Mouse (Mus musculus) forebrain, embryonic 11.5 days (tissue): Measurements from ENCODE around the gene Nubp1. TPM values are rescaled to one million over a fixed set of nuclear protein-coding genes. Genes with fewer than 3 reads are reported as not detected.
A peak's percentile ranks its signal among the peaks of the same experiment; 100 is the strongest.

Experiments used
- ATAC-seq: fragments of 200-750 bp; cut with Nextera tagmentation; replicated peaks from 2 replicates; pipeline ENCODE4 v1.8.0; 2017; ENCODE audit warnings: moderate TSS enrichment; ENCODE audit not compliant: low FRiP score
- DNase-seq: peaks from one replicate; pipeline ENCODE4 v3.0.0-alpha.2; 2017; ENCODE audit warnings: low spot score
- H3K27ac ChIP-seq: fragments of 300-500 bp; sonication (generic); 2 replicates; pipeline ENCODE4 v1.5.1; 2014; ENCODE audit warnings: low read depth, low read length
- H3K27me3 ChIP-seq: fragments of 300-500 bp; sonication (generic); 2 replicates; pipeline ENCODE4 v1.6.1; 2014; ENCODE audit warnings: mild to moderate bottlenecking, low read length, mixed read lengths; ENCODE audit not compliant: control insufficient read depth, insufficient read depth
- H3K36me3 ChIP-seq: fragments of 300-500 bp; sonication (generic); 2 replicates; pipeline ENCODE4 v1.6.1; 2014; ENCODE audit warnings: mild to moderate bottlenecking, low read length, moderate library complexity, mixed read lengths; ENCODE audit not compliant: control insufficient read depth, insufficient read depth
- H3K4me1 ChIP-seq: fragments of 300-500 bp; sonication (generic); replicated peaks from 2 replicates; pipeline ENCODE4 v1.6.1; 2014; ENCODE audit warnings: low read length, mixed read lengths; ENCODE audit not compliant: control insufficient read depth, insufficient read depth
- H3K4me2 ChIP-seq: fragments of 300-500 bp; sonication (generic); 2 replicates; pipeline ENCODE4 v1.6.1; 2014; ENCODE audit warnings: low read depth, mild to moderate bottlenecking, low read length, moderate library complexity, mixed read lengths; ENCODE audit not compliant: severe bottlenecking
- H3K4me3 ChIP-seq: fragments of 300-500 bp; sonication (generic); 2 replicates; pipeline ENCODE4 v1.5.1; 2014; ENCODE audit warnings: low read depth, low read length
- H3K9ac ChIP-seq: fragments of 300-500 bp; sonication (generic); 2 replicates; pipeline ENCODE4 v1.6.1; 2014; ENCODE audit warnings: low read length
- H3K9me3 ChIP-seq: fragments of 300-500 bp; sonication (generic); 2 replicates; pipeline ENCODE4 v1.6.1; 2016; ENCODE audit warnings: low read length, mixed read lengths; ENCODE audit not compliant: control insufficient read depth
- WGBS: fragments of 180-500 bp; shearing (Covaris S2); extraction: QIAGEN DNeasy Blood & Tissue Kit; methylation state at CpG from one replicate; pipeline ENCODE4 v1.1.7; 2014; 5-methylcytosine and 5-hydroxymethylcytosine counted together
- polyA plus RNA-seq: library from polyadenylated mRNA; unstranded; fragments of >200 nt; fragmentation: Nextera tagmentation; extraction: Ambion mirVana; gene quantifications from 2 replicates; pipeline ENCODE4 v1.2.1, GENCODE M21; 2014

The Nubp1 gene
- polyA plus RNA-seq, result 69.1 and 71.3 TPM in 2 replicates

- peak within 1 kb of the TSS; percentile 90 for H3K27ac ChIP-seq
- no peaks in the 10 kb centered on the region for H3K27me3 ChIP-seq
- ATAC-seq (peak; percentile 97), DNase-seq (peak; percentile 98)
- peaks cover 6% of the 10 kb centered on the region; the same call in 1 of the 2 replicates for H3K4me1 ChIP-seq
- H3K9me3 ChIP-seq, result no peaks in the 10 kb centered on the region
- peak within 1 kb of the TSS; percentile 69 for H3K4me3 ChIP-seq
- H3K9ac ChIP-seq, result peak within 1 kb of the TSS; percentile 87
- peaks cover 5% of the 10 kb centered on the region; the same call in 1 of the 2 replicates for H3K36me3 ChIP-seq
- 3% methylated on average over 56 of the region's 56 CpGs for WGBS
- H3K4me2 ChIP-seq, result peak within 1 kb of the TSS; percentile 65
These were observed at the start of gene Nubp1 for GRCm38 (mm10) chr16:10411764-10412746. Gene Nubp1 (plus strand): TSS chr16:10411948.

- Histone ChIP-seq H3K27ac (no peak overlapping the region), H3K9me3 (no peaks in the 10 kb centered on the region), H3K4me3 (no peak overlapping the region), H3K4me1 (no peaks in the 10 kb centered on the region), H3K9ac (no peak overlapping the region), H3K4me2 (no peak overlapping the region), H3K27me3 (no peaks in the 10 kb centered on the region), H3K36me3 (no peaks in the 10 kb centered on the region)
- no peak for DNase-seq
- 75% methylated on average over 1 of the region's 1 CpGs for WGBS
- no peak for ATAC-seq
These were observed 48.7 kb upstream of the Nubp1 start for GRCm38 (mm10) chr16:10363061-10363460.

- no peaks in the 10 kb centered on the region for H3K9me3 ChIP-seq
- WGBS, result 88% methylated on average over 4 of the region's 4 CpGs
- H3K4me3 ChIP-seq, result no peak overlapping the region
- no peaks in the 10 kb centered on the region for H3K4me1 ChIP-seq
- ATAC-seq, result no peak
- H3K27ac ChIP-seq, result no peak overlapping the region
- H3K4me2 ChIP-seq, result no peak overlapping the region
- H3K36me3 ChIP-seq, result no peaks in the 10 kb centered on the region
- H3K27me3 ChIP-seq, result no peaks in the 10 kb centered on the region
- DNase-seq, result no peak
- no peak overlapping the region for H3K9ac ChIP-seq
These were observed 46.0 kb upstream of the Nubp1 start for GRCm38 (mm10) chr16:10365796-10366195.

GRCm38 (mm10) chr16:10366240-10367217 is 45.2 kb upstream of the Nubp1 start:
- Histone ChIP-seq H3K4me2 (no peak overlapping the region), H3K36me3 (no peaks in the 10 kb centered on the region), H3K9me3 (no peaks in the 10 kb centered on the region), H3K4me3 (no peak overlapping the region), H3K27me3 (no peaks in the 10 kb centered on the region), H3K9ac (no peak overlapping the region), H3K4me1 (no peaks in the 10 kb centered on the region), H3K27ac (no peak overlapping the region)
- DNase-seq (no peak), ATAC-seq (0 out of 2 replicates have a peak, but pooled peaks have one; percentile 12)
- WGBS, result 79% methylated on average over 14 of the region's 14 CpGs

DNA sequence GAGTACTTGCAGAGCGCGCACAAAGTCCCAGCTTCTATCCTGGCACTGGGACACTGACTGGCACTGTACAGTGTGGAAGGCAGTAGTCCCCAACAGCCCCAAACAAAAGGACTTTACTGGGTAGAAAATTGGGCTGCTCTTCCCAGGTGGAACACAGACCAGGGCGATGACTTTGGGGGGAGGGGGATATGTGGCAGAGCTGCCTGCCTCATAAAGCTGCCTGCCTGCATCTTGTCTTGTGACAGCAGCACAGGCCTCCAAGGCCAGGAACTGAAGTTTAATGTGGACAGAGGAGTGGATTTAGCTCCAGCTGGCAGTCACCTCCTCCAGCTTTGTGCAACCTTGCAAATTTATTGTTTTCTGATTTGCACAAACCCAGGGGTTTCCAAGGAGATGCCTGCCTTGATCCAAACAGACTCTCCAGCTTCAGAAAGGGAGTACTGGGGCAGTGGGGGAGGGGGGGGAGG is 42.2 kb upstream of the Nubp1 start:
- no peaks in the 10 kb centered on the region for H3K27me3 ChIP-seq
- H3K4me3 ChIP-seq, result no peak overlapping the region
- no peaks in the 10 kb centered on the region for H3K36me3 ChIP-seq
- no peak overlapping the region for H3K27ac ChIP-seq
- H3K4me2 ChIP-seq, result no peak overlapping the region
- no peak for DNase-seq
- H3K9ac ChIP-seq, result no peak overlapping the region
- H3K4me1 ChIP-seq, result no peaks in the 10 kb centered on the region
- H3K9me3 ChIP-seq, result no peaks in the 10 kb centered on the region
- 76% methylated on average over 3 of the region's 3 CpGs for WGBS
- ATAC-seq, result no peak

DNA sequence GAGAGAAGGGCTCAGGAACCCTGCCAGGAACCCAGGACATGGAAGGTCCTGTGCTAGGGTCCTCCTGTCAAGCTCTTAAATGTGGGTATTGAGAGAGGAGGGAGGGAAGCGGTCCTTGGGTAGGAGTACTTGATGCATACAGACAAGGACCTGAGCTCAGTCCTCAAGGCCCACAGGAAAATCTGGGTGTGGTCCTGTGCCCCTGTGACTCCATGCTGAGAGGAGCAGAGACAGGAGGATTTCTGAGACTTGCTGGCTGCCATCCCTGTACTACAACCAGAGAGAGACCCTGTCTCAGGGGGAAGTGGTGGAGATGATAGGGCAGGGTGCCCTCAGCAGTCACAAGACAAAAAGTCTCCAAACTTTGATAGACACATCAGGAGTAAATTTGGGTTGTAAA is 41.8 kb upstream of the Nubp1 start:
- no peak for DNase-seq
- H3K4me2 ChIP-seq, result no peak overlapping the region
- WGBS, result 76% methylated on average over 1 of the region's 1 CpGs
- H3K27ac ChIP-seq, result no peak overlapping the region
- no peaks in the 10 kb centered on the region for H3K27me3 ChIP-seq
- no peak overlapping the region for H3K9ac ChIP-seq
- no peaks in the 10 kb centered on the region for H3K9me3 ChIP-seq
- ATAC-seq, result no peak
- no peaks in the 10 kb centered on the region for H3K36me3 ChIP-seq
- H3K4me3 ChIP-seq, result no peak overlapping the region
- H3K4me1 ChIP-seq, result no peaks in the 10 kb centered on the region

DNA sequence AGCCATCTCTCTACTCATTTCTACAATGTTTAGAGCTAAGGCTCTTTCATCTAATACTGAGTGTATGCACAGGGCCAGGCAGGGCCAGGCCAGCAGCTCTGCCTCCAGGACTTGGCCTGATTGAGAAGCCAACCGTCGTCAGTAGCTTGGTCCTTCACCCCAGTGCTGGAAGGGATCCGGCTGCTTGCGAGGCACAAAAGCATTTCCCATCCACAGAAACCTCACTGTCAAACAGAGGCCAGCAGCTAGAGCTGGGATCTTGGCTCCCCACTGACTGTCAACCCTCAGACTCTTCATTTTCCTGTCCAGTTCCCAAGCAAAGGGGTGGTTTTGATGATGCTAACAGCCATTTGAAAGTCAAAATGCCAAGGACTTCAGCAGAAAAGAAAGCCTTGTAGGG is 39.4 kb upstream of the Nubp1 start:
- Histone ChIP-seq H3K27me3 (no peaks in the 10 kb centered on the region), H3K36me3 (no peaks in the 10 kb centered on the region), H3K9ac (no peak overlapping the region), H3K4me3 (no peak overlapping the region), H3K9me3 (no peaks in the 10 kb centered on the region), H3K4me1 (no peaks in the 10 kb centered on the region), H3K4me2 (no peak overlapping the region), H3K27ac (no peak overlapping the region)
- DNase-seq (no peak), ATAC-seq (no peak)
- 80% methylated on average over 4 of the region's 4 CpGs for WGBS
